Mouse (Mus musculus): ENCODE results near the gene Cipc.

DNA sequence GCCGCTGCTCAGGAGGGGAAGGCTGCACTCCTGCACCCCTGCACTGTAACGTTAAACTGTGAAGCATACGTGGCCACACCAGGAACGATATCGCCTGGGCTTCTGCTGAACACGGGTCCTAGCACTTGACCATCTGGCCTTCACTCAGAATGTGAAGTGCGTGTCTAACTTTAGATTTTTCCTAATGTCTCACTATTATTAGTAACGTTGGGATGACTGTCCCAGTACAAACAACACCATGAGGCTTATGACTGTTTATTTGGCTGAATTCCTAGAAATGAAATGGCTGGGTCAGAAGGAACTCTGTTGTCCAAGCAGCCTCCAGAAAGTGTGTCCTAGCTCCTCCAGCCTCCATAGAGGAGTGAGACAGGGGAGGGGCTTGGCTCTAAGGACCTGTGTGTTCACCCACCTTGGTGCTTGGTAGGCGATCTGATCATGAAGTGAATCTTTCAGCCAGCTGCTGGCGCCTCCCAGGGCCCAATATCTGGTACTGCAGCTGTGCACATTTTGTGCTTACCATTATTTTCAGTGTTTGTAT is 52.5 kb downstream of the Cipc start:
- no peak for TF ChIP-seq POLR2A (IDR thresholded peaks at IDR 0.05; ENCODE audit: extremely low read depth, insufficient read depth, low read length)
- TF ChIP-seq CTCF (IDR thresholded peaks at IDR 0.05; ENCODE audit: extremely low read depth, insufficient read depth, low read length) = peak; percentile 46
